Mouse (Mus musculus): ENCODE measurements around the gene Gm28539. TPM values are rescaled to one million over a fixed set of nuclear protein-coding genes. Genes with fewer than 3 reads are reported as not detected.

Gm28539 gene
- total RNA-seq (2023) = 2.8 to 6.4 TPM (median 3.2 TPM) in 3 of 4 replicates, not detected in the other

GRCm38 (mm10) chr16:18836468-18837208 lies at the start of gene Gm28539, which contains the start of gene 2510002D24Rik:
Gene Gm28539, plus strand, starts transcription at chr16:18836584.
Gene 2510002D24Rik, plus strand, starts transcription at chr16:18836578.

GRCm38 (mm10) chr16:18811468-18812384 lies 24.7 kb upstream of the Gm28539 start, which contains the start of the genes Ufd1 and Cdc45:
Gene Ufd1, plus strand, starts transcription at chr16:18811779.
Gene Cdc45, minus strand, starts transcription at chr16:18811987.

GRCm38 (mm10) chr16:18876442-18877308 lies 40.3 kb downstream of the Gm28539 start, which contains the start of the genes Mrpl40 and Hira:
Gene Mrpl40, minus strand, starts transcription at chr16:18876862.
Gene Hira, plus strand, starts transcription at chr16:18877037.

Other genes with a start within 250 kb of the Gm28539 start
- gene Tbx1, start 245.9 kb upstream of the Gm28539 start, total RNA-seq (2023) = not detected in 4 replicates
- not detected in 4 replicates for gene Gp1bb, start 214.2 kb upstream of the Gm28539 start, total RNA-seq (2023)
- gene Gm49601, start 210.2 kb upstream of the Gm28539 start, total RNA-seq (2023) = not detected in 4 replicates
- gene Sept5, start 206.6 kb upstream of the Gm28539 start, total RNA-seq (2023) = not detected in 4 replicates
- gene Cldn5, start 59.7 kb upstream of the Gm28539 start, total RNA-seq (2023) = not detected in 4 replicates
- 86.6 to 109 TPM (median 87.3 TPM) in 4 replicates for gene Ufd1, start 24.8 kb upstream of the Gm28539 start, total RNA-seq (2023)
- 3.7 to 5.3 TPM (median 4.0 TPM) in 4 replicates for gene Cdc45, start 24.6 kb upstream of the Gm28539 start, total RNA-seq (2023)
- gene 2510002D24Rik, start within 50 bp of the Gm28539 start, total RNA-seq (2023) = 36.8 to 42.0 TPM (median 41.6 TPM) in 4 replicates
- 31.7 to 38.1 TPM (median 33.3 TPM) in 4 replicates for gene Mrpl40, start 40.3 kb downstream of the Gm28539 start, total RNA-seq (2023)
- gene Hira, start 40.5 kb downstream of the Gm28539 start, total RNA-seq (2023) = 68.8 to 83.8 TPM (median 76.4 TPM) in 4 replicates

All from B cell, adult 62 days (primary cell).